In the genomic region with DNA sequence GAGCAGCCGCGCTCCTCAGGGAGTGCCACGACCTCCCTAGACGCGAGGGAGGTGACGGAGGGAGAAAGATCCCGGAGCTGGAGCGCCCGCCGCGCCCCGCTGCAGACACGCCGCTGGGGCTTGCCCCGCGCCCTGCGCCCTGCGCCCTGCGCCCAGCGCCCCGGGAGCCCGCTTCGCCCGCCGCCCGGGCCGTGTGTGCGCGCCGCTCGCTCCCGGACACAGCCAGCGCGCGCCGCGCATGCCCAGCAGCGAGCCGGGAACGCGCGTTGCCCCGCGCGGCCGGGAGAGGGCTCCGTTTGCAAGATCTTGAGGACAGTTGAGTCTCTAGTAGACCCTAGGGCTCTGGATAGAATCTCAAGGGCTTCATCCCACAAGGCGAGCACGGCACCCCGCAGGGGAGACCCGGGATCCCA, we compare ENCODE assay signal across 8 mouse cellular contexts. TPM values are rescaled to one million over a fixed set of nuclear protein-coding genes. Genes with fewer than 3 reads are reported as not detected.
DNase-seq lines count a peak whose midpoint lies in the region; ATAC-seq lines count a peak whose summit lies in the region.

No protein-coding gene starts in this region.

- peak; percentile 75 for ATAC-seq in granulocyte monocyte progenitor cell, adult 5-6 weeks (replicated peaks; ENCODE audit: poor library complexity, severe bottlenecking)
- ATAC-seq in activated CD4-positive, CD25-positive, alpha-beta regulatory T cell, adult 4 months: no peak

- H3K4me1 ChIP-seq in midbrain, embryonic 10.5 days: peaks cover 25% of the 10 kb centered on the region

- H3K27ac ChIP-seq in midbrain, embryonic 10.5 days (replicated peaks): peak overlapping the region; percentile 80

- peaks cover 34% of the 10 kb centered on the region for H3K27me3 ChIP-seq in midbrain, embryonic 10.5 days (ENCODE audit: low read depth, poor library complexity, severe bottlenecking)

- H3K36me3 ChIP-seq in midbrain, embryonic 10.5 days: no peaks in the 10 kb centered on the region

- H3K9me3 ChIP-seq in midbrain, embryonic 10.5 days (replicated peaks): no peaks in the 10 kb centered on the region

- peak overlapping the region; percentile 80 for H3K4me3 ChIP-seq in midbrain, embryonic 10.5 days

- intact Hi-C loops in left cerebral cortex, postnatal 4 days (cut with DNase I): loop anchor here (5.0 to 10.0 kb wide), 2 partner anchors 63 to 154 kb away; no protein-coding TSS in a partner anchor

- under 1% methylated on average over 48 of the region's 51 CpGs for whole genome bisulfite sequencing in midbrain, embryonic 10.5 days

- peak; percentile 75 for DNase-seq in adrenal gland, adult 8-10 months
- DNase-seq in embryo, embryonic 11 days: peak; percentile 91
- DNase-seq in kidney, adult 11 months: peak; percentile 82
- DNase-seq in left cerebral cortex, postnatal 4 days: peak; percentile 85
- peak; percentile 71 for DNase-seq in midbrain, embryonic 10.5 days (ENCODE audit: low spot score)
- DNase-seq in skeletal muscle tissue, adult 2 months (ENCODE audit: low read depth, low spot score): peak; percentile 49

RNA-seq across cellular contexts. Expression of a gene that starts 5.6 kb away (rescaled TPM):
- 10 to 100 TPM; 26.3 to 56.6 (median 36.9) TPM for total RNA-seq in adrenal gland, adult 8-10 months (2022)
- 1.3 and 2.1 TPM in 2 replicates for total RNA-seq in granulocyte monocyte progenitor cell, adult 5-6 weeks (2014; fragmentation: Nextera tagmentation)
- 2.8 and 3.9 TPM in 2 replicates for total RNA-seq in granulocyte monocyte progenitor cell, adult 5-6 weeks (2017)
- 10 to 100 TPM; 33.1 to 39.5 TPM for total RNA-seq in left cerebral cortex, postnatal 4 days (2021)
- 5.5 and 7.1 TPM in 2 replicates for polyA plus RNA-seq in midbrain, embryonic 10.5 days (2016; fragmentation: Nextera tagmentation; extraction: Ambion mirVana)
- under 1 TPM; 0.30 to 0.46 TPM for polyA plus RNA-seq in activated CD4-positive, CD25-positive, alpha-beta regulatory T cell, adult 4 months (2017; shearing (Covaris generic))

Comparison
In these comparisons a context has a peak if more than half of its experiments do, and no peak if none do; other contexts are left out.
1. RNA of a gene that starts 5.6 kb away (total RNA-seq): 26.3 to 56.6 TPM in adrenal gland, adult 8-10 months and 33.1 to 39.5 TPM in left cerebral cortex, postnatal 4 days; 1.3 to 3.9 TPM in granulocyte monocyte progenitor cell, adult 5-6 weeks; every median in the first group is over 4 times any median in the second.
2. Peak in every context shown above with its lines, with median percentiles within 50 percentile points of each other: DNase-seq.